Mouse (Mus musculus) myocyte (in vitro differentiated cells): ENCODE data around the gene Gm853.

Experiments used
- CEBPB ChIP-seq: IDR thresholded peaks from 2 replicates; pipeline ENCODE4 v1.6.1; 2011; ENCODE audit warnings: mild to moderate bottlenecking, moderate library complexity; ENCODE audit not compliant: poor library complexity, insufficient read depth, severe bottlenecking
- E2F4 ChIP-seq: IDR thresholded peaks from one replicate; pipeline ENCODE4 v1.6.1; 2011; ENCODE audit warnings: mild to moderate bottlenecking, control low read depth, moderate library complexity; ENCODE audit not compliant: insufficient read depth
- MAX ChIP-seq: IDR thresholded peaks from one replicate; pipeline ENCODE4 v1.6.1; 2011; ENCODE audit warnings: low read depth, mild to moderate bottlenecking, control low read depth
- MYOG ChIP-seq, 3 experiments: IDR thresholded peaks; one replicate each; pipeline ENCODE4 v1.6.1; 2011; ENCODE audit warnings: control low read depth in 2 of 3, low read depth in 2 of 3, mild to moderate bottlenecking in 2 of 3; ENCODE audit not compliant: insufficient read length in 2 of 3, control insufficient read depth in 1 of 3, insufficient read depth in 1 of 3
- POLR2A ChIP-seq: IDR thresholded peaks from one replicate; pipeline ENCODE4 v1.6.1; 2011; ENCODE audit warnings: low read depth, mild to moderate bottlenecking, control low read depth, moderate library complexity; ENCODE audit not compliant: insufficient read length
- POLR2AphosphoS2 ChIP-seq: IDR thresholded peaks from one replicate; pipeline ENCODE4 v1.6.1; 2011; ENCODE audit warnings: low read depth, control low read depth; ENCODE audit not compliant: insufficient read length
- USF1 ChIP-seq: IDR thresholded peaks from one replicate; pipeline ENCODE4 v1.6.1; 2011; ENCODE audit warnings: low read depth, mild to moderate bottlenecking, control low read depth, moderate library complexity

DNA sequence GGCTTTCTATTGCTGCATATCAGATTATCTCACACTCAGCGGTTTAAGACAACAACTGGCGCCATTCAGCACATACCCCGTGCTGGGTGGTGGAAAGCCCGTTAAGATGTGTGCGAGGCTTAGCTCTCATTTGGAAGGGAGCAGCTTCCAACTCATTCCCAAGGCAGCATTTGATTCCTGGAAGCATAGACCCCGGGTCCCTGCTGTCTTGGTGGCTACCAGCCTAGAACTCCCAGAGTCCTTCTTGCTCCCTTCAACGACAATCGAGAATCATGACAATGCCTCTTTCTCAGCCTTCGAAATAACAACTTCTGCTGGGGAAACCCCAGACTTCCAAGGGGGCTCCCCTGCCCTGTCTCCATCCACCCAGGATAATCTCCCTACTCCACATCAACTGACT, 35.8 kb downstream of the Gm853 start:
- TF ChIP-seq E2F4 (no peak), USF1 (no peak), POLR2A (no peak), POLR2AphosphoS2 (no peak), MAX (no peak), MYOG (IDR thresholded peaks at IDR 0.05; ENCODE audit: control insufficient read depth in 1 of 3, insufficient read depth in 1 of 3, insufficient read length in 2 of 3, low read depth in 2 of 3) (no peak), CEBPB (no peak)
